Mouse (Mus musculus) intestine, embryonic 15.5 days (tissue): ENCODE measurements around the gene Pes1. TPM values are rescaled to one million over a fixed set of nuclear protein-coding genes. Genes with fewer than 3 reads are reported as not detected.
"Not testable (repeated sequence)": the region's sequence is repeated elsewhere in the genome, so short reads cannot be mapped to it uniquely, and the experiment has no call there.

Experiments
- ATAC-seq: fragments of 200-750 bp; cut with Nextera tagmentation; 2 replicates; pipeline ENCODE4 v1.8.0; 2017; ENCODE audit warnings: moderate TSS enrichment, moderate library complexity
- H3K27ac ChIP-seq: fragments of 300-500 bp; sonication (generic); 2 replicates; pipeline ENCODE4 v1.5.1; 2015; ENCODE audit warnings: mild to moderate bottlenecking, inconsistent platforms
- H3K27me3 ChIP-seq: fragments of 300-500 bp; sonication (generic); replicated peaks from 2 replicates; pipeline ENCODE4 v1.6.1; 2015; ENCODE audit warnings: inconsistent platforms
- H3K36me3 ChIP-seq: fragments of 300-500 bp; sonication (generic); 2 replicates; pipeline ENCODE4 v1.6.1; 2015; ENCODE audit warnings: inconsistent platforms
- H3K4me1 ChIP-seq: fragments of 300-500 bp; sonication (generic); replicated peaks from 2 replicates; pipeline ENCODE4 v1.6.1; 2015; ENCODE audit warnings: inconsistent platforms
- H3K4me2 ChIP-seq: fragments of 300-500 bp; sonication (generic); replicated peaks from 2 replicates; pipeline ENCODE4 v1.6.1; 2015; ENCODE audit warnings: mild to moderate bottlenecking, inconsistent platforms
- H3K4me3 ChIP-seq: fragments of 300-500 bp; sonication (generic); replicated peaks from 2 replicates; pipeline ENCODE4 v1.5.1; 2015; ENCODE audit warnings: inconsistent platforms
- H3K9ac ChIP-seq: fragments of 300-500 bp; sonication (generic); 2 replicates; pipeline ENCODE4 v1.6.1; 2015; ENCODE audit warnings: inconsistent platforms
- H3K9me3 ChIP-seq: fragments of 300-500 bp; sonication (generic); 2 replicates; pipeline ENCODE4 v1.6.1; 2016; ENCODE audit warnings: inconsistent platforms
- WGBS: fragments of 180-500 bp; shearing (Covaris S2); methylation state at CpG from one replicate; pipeline ENCODE4 v1.1.7; 2015; 5-methylcytosine and 5-hydroxymethylcytosine counted together
- polyA plus RNA-seq: library from polyadenylated mRNA; unstranded; fragments of >200 nt; fragmentation: Nextera tagmentation; extraction: Ambion mirVana; gene quantifications from 2 replicates; pipeline ENCODE4 v1.2.1, GENCODE M21; 2015

The Pes1 gene
- polyA plus RNA-seq, 1 experiment from 2014 or later = 84.1 TPM

DNA sequence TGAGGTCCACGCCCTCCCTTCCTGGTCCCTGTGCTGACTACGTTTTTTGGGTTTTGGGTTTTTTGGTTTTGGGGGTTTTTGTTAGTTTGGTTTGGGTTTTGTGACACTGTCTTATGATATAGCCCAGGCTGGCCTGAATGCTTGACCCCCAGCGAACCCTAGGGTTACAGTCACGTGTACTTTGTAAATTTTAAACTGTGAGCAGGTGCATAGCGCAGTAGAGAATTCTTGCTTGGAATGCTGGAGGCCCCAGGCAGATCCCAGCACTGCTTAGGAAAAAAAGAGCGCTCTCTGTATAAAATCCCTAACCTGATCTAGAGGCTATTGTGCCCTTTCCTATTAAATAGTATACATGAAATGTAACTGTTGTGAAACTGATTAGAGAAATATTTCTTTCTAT lies 29.4 kb downstream of the Pes1 start:
- Histone ChIP-seq H3K27me3 (peaks cover 5% of the 10 kb centered on the region), H3K36me3 (0 out of 2 replicates have a peak, but pooled peaks cover 6% of the 10 kb centered on the region), H3K9ac (no peak overlapping the region), H3K4me1 (peaks cover 3% of the 10 kb centered on the region; the same call in 1 of the 2 replicates), H3K9me3 (no peaks in the 10 kb centered on the region), H3K27ac (no peak overlapping the region), H3K4me2 (no peak overlapping the region), H3K4me3 (no peak overlapping the region)
- ATAC-seq = no peak
- WGBS = 71% methylated on average over 6 of the region's 6 CpGs

DNA sequence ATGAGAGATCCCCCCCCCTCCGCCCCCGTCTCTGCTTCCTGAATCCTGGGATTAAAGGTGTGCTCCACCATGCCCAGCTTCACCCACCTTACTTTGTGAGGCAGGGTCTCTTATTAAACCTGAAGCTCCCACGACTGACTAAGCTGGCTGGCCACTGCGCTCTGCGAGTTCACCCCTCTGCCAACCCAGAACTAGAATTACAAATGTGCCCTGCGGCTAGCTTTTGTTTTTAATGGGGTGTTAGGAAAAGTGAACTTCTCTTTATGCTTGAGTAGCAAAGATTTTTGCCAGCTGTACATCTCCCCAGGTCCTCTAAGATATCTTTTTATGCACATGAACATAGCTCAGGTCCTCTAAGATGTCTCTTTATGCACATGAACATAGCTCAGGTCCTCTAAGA lies 30.1 kb downstream of the Pes1 start:
- 83% methylated on average over 6 of the region's 6 CpGs for WGBS
- H3K4me3 ChIP-seq = no peak overlapping the region
- no peak overlapping the region for H3K4me2 ChIP-seq
- ATAC-seq = no peak
- peaks cover 10% of the 10 kb centered on the region; the same call in 1 of the 2 replicates for H3K36me3 ChIP-seq
- no peaks in the 10 kb centered on the region for H3K9me3 ChIP-seq
- no peak overlapping the region for H3K27ac ChIP-seq
- peaks cover 8% of the 10 kb centered on the region; the same call in 1 of the 2 replicates for H3K4me1 ChIP-seq
- H3K27me3 ChIP-seq = peaks cover 13% of the 10 kb centered on the region
- H3K9ac ChIP-seq = no peak overlapping the region

DNA sequence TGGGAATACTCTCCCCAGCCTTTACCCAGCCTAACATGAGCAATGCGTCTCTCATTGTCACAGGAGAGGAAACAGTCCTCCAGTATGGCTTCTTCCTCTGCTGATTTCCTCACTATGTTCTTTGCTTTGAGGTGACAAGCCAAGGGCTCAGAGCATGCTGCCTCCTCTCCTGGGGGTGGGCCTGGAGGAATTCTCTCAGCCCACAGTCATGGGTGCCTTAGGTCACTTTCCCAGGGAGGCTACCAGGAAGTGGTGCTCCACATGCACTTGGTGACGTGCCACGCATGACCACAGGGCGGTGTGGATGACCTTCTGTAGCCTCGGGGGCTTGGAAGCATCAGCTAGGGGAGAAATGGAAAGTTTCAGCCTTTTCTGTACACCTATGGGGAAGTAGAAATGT lies 31.7 kb downstream of the Pes1 start:
- peaks cover 8% of the 10 kb centered on the region; the same call in 1 of the 2 replicates for H3K4me1 ChIP-seq
- peaks cover 18% of the 10 kb centered on the region for H3K27me3 ChIP-seq
- H3K9me3 ChIP-seq = no peaks in the 10 kb centered on the region
- H3K27ac ChIP-seq = no peak overlapping the region
- peaks cover 10% of the 10 kb centered on the region; the same call in 1 of the 2 replicates for H3K36me3 ChIP-seq
- no peak overlapping the region for H3K4me2 ChIP-seq
- H3K9ac ChIP-seq = no peak overlapping the region
- WGBS = 82% methylated on average over 5 of the region's 5 CpGs
- no peak for ATAC-seq
- H3K4me3 ChIP-seq = no peak overlapping the region

DNA sequence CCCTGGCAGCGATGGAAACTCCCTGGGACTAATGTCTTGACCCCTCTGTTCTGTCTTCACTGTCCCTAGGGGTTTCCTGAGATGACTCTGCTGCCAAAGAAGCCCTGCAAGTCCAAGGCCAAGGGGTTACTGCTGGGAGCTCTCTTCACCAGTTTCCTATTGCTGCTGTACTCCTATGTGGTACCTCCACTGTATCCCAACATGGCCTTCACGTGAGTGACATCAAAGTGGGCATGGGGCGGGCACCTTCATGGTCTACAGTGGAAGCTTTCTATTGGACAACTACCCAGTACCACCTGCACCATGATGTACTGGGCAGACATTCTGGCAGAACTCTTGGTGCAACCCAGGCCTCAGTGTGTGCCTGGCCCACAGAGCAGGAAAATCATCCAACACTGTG lies 33.1 kb downstream of the Pes1 start:
- no peak overlapping the region for H3K4me2 ChIP-seq
- H3K4me1 ChIP-seq = peaks cover 8% of the 10 kb centered on the region; the same call in 1 of the 2 replicates
- peaks cover 10% of the 10 kb centered on the region; the same call in 1 of the 2 replicates for H3K36me3 ChIP-seq
- H3K9ac ChIP-seq = no peak overlapping the region
- H3K27me3 ChIP-seq = peaks cover 21% of the 10 kb centered on the region
- H3K9me3 ChIP-seq = no peaks in the 10 kb centered on the region
- WGBS = 90% methylated on average over 3 of the region's 3 CpGs
- no peak overlapping the region for H3K27ac ChIP-seq
- no peak overlapping the region for H3K4me3 ChIP-seq
- ATAC-seq = no peak

DNA sequence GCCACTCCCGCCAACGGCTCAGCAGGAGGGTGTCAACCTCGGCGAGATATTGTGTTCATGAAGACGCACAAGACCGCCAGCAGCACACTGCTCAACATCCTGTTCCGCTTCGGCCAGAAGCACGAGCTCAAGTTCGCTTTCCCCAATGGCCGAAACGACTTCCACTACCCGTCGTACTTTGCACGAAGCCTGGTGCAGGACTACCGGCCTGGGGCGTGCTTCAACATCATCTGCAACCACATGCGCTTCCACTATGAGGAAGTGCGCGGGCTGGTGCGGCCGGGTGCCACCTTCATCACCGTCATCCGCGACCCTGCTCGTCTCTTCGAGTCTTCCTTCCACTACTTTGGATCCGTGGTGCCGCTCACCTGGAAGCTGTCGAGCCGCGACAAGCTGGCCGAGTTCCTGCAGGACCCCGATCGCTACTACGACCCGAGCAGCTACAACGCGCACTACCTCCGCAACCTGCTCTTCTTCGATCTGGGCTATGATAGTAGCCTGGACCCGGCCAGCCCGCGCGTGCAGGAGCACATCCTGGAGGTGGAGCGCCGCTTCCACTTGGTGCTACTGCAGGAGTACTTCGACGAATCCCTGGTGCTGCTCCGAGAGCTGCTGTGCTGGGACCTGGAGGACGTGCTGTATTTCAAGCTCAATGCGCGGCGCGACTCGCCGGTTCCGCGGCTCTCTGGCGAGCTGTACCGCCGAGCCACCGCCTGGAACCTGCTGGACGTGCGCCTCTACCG lies 34.4 kb downstream of the Pes1 start:
- peaks cover 21% of the 10 kb centered on the region for H3K27me3 ChIP-seq
- peaks cover 10% of the 10 kb centered on the region; the same call in 1 of the 2 replicates for H3K36me3 ChIP-seq
- no peak overlapping the region for H3K9ac ChIP-seq
- peaks cover 8% of the 10 kb centered on the region; the same call in 1 of the 2 replicates for H3K4me1 ChIP-seq
- no peak overlapping the region for H3K27ac ChIP-seq
- 16% methylated on average over 66 of the region's 66 CpGs for WGBS
- peak overlapping the region; percentile 53 for H3K4me2 ChIP-seq
- peak overlapping the region; percentile 23 for H3K4me3 ChIP-seq
- no peaks in the 10 kb centered on the region for H3K9me3 ChIP-seq
- peak; percentile 19; the same call in 1 of the 2 replicates for ATAC-seq

DNA sequence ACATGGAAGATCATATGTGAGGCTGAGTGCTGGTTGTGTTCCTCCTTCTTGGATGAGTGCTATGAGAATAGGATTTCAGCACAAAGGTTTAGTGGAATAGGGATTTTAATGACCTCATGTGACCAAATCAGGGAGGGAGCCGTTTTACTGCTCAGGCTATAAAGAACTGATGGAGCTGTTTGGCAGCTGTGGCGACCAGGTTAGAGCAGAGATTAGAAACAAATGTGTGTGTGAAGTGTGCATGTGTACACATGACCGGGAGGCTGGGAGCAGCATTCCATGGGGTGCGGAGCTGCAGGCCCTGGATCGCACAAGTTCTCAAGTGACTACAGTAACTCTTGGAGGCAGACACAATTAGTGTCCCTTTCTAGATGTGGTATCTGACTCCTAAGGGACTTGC lies 35.8 kb downstream of the Pes1 start:
- Histone ChIP-seq H3K9ac (no peak overlapping the region), H3K4me2 (no peak overlapping the region), H3K9me3 (no peaks in the 10 kb centered on the region), H3K27ac (no peak overlapping the region), H3K27me3 (peaks cover 21% of the 10 kb centered on the region), H3K4me1 (peaks cover 8% of the 10 kb centered on the region; the same call in 1 of the 2 replicates), H3K4me3 (no peak overlapping the region), H3K36me3 (peaks cover 10% of the 10 kb centered on the region; the same call in 1 of the 2 replicates)
- WGBS = 50% methylated on average over 5 of the region's 5 CpGs
- peak; percentile 83 for ATAC-seq

DNA sequence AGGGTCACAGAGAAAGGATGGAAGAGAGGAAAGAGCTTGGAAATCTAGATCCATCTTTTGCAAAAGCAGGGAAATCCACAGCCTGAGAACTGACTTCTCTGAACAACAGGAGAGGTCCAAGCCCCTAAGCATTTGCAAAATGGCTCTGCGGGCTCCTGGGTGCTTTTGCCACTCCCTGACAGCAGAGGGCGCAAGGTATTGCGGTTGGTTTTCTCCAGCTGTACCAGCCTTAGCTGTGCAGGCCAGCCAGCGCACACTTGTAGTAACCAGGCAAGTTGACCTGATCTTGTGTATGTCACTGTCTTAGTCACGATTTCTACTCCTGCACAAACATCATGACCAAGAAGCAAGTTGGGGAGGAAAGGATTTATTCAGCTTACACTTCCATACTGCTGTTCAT lies 37.8 kb downstream of the Pes1 start:
- Histone ChIP-seq H3K27ac (no peak overlapping the region), H3K27me3 (peaks cover 21% of the 10 kb centered on the region), H3K9ac (no peak overlapping the region), H3K4me1 (peaks cover 8% of the 10 kb centered on the region; the same call in 1 of the 2 replicates), H3K9me3 (no peaks in the 10 kb centered on the region), H3K4me3 (no peak overlapping the region), H3K4me2 (no peak overlapping the region), H3K36me3 (peaks cover 10% of the 10 kb centered on the region; the same call in 1 of the 2 replicates)
- 7% methylated on average over 5 of the region's 5 CpGs for WGBS
- ATAC-seq = no peak

DNA sequence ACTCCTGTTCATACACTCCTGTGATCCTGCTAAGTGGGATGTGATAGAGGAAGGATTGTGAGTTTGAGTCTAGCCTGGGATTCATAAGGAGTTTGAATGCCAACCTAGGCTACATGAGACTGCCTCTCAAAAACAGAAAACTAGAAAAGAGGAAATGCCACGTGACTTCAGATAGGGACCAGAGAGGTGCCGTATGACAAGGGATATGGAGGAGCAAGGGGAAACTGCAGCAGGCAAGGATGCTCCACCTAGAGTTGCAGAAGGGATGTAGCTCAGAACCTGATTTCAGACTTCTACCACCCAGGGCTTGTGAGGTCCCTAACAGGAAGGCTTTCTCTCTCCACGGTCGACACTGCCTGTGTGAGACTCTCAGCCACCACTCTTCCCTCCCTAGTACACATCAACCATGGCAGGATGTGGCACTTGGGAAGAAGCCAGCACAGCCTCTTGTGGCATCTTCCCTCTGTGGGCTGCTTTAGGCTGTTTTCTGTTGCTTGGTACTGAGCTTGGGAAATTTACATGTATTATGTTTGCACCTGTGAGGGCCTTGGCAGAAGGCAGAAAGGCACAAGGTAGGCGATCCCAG lies 41.5 kb downstream of the Pes1 start:
- no peaks in the 10 kb centered on the region for H3K9me3 ChIP-seq
- no peaks in the 10 kb centered on the region for H3K36me3 ChIP-seq
- H3K27ac ChIP-seq = no peak overlapping the region
- no peaks in the 10 kb centered on the region for H3K4me1 ChIP-seq
- no peak overlapping the region for H3K4me3 ChIP-seq
- H3K4me2 ChIP-seq = no peak overlapping the region
- H3K27me3 ChIP-seq = peaks cover 5% of the 10 kb centered on the region; the same call in 1 of the 2 replicates
- 58% methylated on average over 5 of the region's 5 CpGs for WGBS
- no peak for ATAC-seq
- H3K9ac ChIP-seq = no peak overlapping the region

DNA sequence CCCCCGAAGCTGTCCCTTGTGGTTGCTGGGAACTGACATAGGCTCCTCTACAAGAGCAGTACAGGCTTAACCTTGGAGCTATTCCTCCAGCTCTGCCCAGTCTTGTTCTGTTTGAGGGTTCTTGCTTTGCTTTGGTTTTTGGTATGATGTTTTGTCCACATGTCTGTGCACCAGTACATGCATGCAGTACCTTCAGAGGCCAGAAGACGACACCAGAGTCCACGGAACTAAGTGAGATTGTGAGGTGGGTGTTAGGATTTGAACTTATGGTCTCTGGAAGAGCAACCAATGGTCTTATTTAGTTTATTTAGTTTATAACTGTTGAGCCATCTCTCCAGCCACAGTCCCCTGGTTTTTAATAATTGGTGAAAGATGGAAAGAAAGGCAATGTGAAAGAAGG lies 42.7 kb downstream of the Pes1 start:
- ATAC-seq = no peak
- no peak overlapping the region for H3K27ac ChIP-seq
- no peaks in the 10 kb centered on the region for H3K9me3 ChIP-seq
- 85% methylated on average over 3 of the region's 3 CpGs for WGBS
- H3K27me3 ChIP-seq = no peaks in the 10 kb centered on the region
- H3K4me2 ChIP-seq = no peak overlapping the region
- H3K4me1 ChIP-seq = no peaks in the 10 kb centered on the region
- H3K4me3 ChIP-seq = no peak overlapping the region
- H3K36me3 ChIP-seq = no peaks in the 10 kb centered on the region
- H3K9ac ChIP-seq = no peak overlapping the region

DNA sequence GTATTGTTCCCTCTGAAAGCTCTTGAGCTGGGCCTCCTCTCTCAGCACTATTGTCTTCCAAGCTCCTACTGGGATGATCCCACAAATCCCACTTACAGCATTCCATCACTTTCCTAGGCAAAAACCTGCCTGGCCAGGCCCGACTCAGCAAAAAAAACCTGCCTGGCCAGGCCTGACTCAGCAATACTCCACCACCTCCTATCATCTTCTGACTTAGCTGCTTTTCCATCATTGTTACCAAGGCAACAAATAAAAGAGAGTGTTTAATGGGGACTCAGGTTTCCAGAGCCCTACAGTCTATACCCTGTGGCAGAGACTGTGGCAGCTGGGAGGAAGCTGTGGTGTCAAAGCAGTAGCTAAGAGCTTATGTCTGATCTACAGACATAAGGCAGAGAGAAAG lies 48.8 kb downstream of the Pes1 start:
- Histone ChIP-seq H3K4me3 (no peak overlapping the region), H3K27me3 (no peaks in the 10 kb centered on the region), H3K9ac (no peak overlapping the region), H3K27ac (no peak overlapping the region), H3K4me1 (no peaks in the 10 kb centered on the region), H3K4me2 (no peak overlapping the region), H3K36me3 (no peaks in the 10 kb centered on the region), H3K9me3 (no peaks in the 10 kb centered on the region)
- WGBS = 71% methylated on average over 1 of the region's 1 CpGs
- ATAC-seq = no peak

DNA sequence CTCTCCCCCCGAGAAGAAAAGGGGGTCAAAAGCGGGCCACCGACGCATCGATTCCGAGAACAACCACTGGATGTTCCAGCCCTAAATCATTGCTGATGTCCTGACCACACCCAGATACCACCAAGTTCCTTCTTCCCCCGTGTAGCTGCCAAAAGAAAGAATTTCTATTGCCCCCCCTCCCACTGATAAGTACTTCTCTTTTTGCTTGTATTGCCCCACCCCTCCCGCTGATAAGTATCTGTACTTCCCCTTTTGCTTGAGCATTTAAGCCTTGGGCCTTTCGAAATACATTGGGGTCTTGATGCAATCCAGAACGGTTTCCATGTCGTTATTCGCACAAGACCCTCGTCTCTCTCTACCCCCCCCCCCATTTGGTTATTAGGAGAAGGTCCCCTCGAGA lies 52.0 kb downstream of the Pes1 start:
- H3K4me3 ChIP-seq, H3K36me3 ChIP-seq, ATAC-seq, H3K27me3 ChIP-seq, H3K9me3 ChIP-seq, H3K4me1 ChIP-seq, H3K4me2 ChIP-seq, H3K27ac ChIP-seq, H3K9ac ChIP-seq: not testable (repeated sequence)
- 83% methylated on average over 14 of the region's 14 CpGs for WGBS

DNA sequence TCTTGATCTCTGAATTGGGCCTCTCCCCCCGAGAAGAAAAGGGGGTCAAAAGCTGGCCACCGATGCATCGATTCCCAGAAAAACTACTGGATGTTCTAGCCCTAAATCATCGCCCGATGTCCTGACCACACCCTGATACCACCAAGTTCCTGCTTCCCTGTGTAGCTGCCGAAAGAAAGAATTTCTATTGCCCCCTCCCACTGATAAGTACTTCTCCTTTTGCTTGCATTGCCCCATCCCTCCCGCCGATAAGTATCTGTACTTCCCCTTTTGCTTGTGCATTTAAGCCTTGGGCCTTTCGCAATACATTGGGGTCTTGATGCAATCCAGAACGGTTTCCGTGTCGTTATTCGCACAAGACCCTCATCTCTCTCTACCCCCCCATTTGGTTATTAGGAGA lies 58.3 kb downstream of the Pes1 start:
- 81% methylated on average over 13 of the region's 13 CpGs for WGBS
- not testable (repeated sequence) for H3K27me3 ChIP-seq, ATAC-seq, H3K36me3 ChIP-seq, H3K4me1 ChIP-seq, H3K9me3 ChIP-seq, H3K4me3 ChIP-seq, H3K4me2 ChIP-seq, H3K9ac ChIP-seq, H3K27ac ChIP-seq

DNA sequence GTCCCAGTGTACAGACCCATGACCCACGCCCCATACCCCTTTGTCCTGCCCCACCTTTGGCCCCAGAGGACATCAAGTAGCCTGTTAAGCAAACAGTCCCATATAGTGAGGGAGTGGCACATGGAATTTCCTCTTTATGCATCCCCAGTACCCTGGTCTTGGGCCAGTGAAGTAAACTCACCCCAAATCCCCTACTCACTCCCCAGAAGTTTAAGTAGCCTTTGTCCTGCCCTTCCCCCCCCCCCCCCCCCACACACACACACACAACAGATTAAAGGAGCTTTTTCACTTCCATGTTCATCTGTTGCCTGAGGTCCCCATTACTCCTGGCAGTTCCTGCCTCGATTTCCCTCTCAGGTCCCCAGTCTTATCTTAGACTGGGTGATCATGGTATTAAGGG lies 59.5 kb downstream of the Pes1 start:
- no peaks in the 10 kb centered on the region for H3K36me3 ChIP-seq
- H3K27me3 ChIP-seq = no peaks in the 10 kb centered on the region
- H3K4me3 ChIP-seq = no peak overlapping the region
- no peak overlapping the region for H3K9ac ChIP-seq
- no peaks in the 10 kb centered on the region for H3K9me3 ChIP-seq
- 59% methylated on average over 2 of the region's 2 CpGs for WGBS
- H3K27ac ChIP-seq = no peak overlapping the region
- H3K4me2 ChIP-seq = no peak overlapping the region
- H3K4me1 ChIP-seq = no peaks in the 10 kb centered on the region
- no peak for ATAC-seq
